Mouse (Mus musculus) hematopoietic stem cell, adult 5-6 weeks (primary cell): Measurements from ENCODE around the gene Gpr101. TPM values are rescaled to one million over a fixed set of nuclear protein-coding genes. Genes with fewer than 3 reads are reported as not detected.

Experiments
- ATAC-seq, 2 experiments: fragments of 125-278 bp in 1 of 2; replicated peaks in 1 of 2; 2 replicates each; pipeline ENCODE4 v1.8.0; 2016 to 2017; ENCODE audit warnings: inconsistent platforms in 2 of 2, mild to moderate bottlenecking in 2 of 2, moderate number of reproducible peaks in 2 of 2, low read depth in 1 of 2, moderate TSS enrichment in 1 of 2; ENCODE audit not compliant: low FRiP score in 2 of 2, poor library complexity in 2 of 2, severe bottlenecking in 2 of 2, insufficient read depth in 1 of 2, low TSS enrichment in 1 of 2
- total RNA-seq: library from RNA; stranded (forward); fragments of 172-1452, 232-1000 nt; gene quantifications from 2 replicates; pipeline ENCODE4 v1.2.3, GENCODE M21; 2017

The Gpr101 gene
- total RNA-seq: not detected in 2 replicates

DNA sequence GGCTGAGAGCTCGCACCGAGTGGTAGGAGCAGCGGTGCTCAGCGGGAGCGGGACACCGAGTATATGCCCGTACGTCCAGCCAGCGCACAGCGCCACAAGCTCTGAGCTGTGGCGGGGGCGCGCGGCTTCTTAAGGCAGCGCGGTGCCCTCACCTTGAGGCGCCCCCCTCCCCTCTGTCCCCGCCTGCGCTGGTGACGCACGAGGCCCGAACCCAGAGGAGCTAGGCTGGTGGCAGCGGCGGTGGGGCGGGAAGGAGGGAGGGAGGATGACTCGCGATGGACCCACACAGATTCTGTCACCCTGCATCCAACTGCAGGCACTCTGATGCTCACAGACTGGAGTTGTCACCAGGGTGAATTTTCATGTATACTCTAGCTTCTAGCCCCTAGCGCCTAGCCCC lies at the start of gene Gpr101:
Gene Gpr101 (minus strand): TSS at position 124 of the 400 bp plus-strand sequence.
- no peak for ATAC-seq

DNA sequence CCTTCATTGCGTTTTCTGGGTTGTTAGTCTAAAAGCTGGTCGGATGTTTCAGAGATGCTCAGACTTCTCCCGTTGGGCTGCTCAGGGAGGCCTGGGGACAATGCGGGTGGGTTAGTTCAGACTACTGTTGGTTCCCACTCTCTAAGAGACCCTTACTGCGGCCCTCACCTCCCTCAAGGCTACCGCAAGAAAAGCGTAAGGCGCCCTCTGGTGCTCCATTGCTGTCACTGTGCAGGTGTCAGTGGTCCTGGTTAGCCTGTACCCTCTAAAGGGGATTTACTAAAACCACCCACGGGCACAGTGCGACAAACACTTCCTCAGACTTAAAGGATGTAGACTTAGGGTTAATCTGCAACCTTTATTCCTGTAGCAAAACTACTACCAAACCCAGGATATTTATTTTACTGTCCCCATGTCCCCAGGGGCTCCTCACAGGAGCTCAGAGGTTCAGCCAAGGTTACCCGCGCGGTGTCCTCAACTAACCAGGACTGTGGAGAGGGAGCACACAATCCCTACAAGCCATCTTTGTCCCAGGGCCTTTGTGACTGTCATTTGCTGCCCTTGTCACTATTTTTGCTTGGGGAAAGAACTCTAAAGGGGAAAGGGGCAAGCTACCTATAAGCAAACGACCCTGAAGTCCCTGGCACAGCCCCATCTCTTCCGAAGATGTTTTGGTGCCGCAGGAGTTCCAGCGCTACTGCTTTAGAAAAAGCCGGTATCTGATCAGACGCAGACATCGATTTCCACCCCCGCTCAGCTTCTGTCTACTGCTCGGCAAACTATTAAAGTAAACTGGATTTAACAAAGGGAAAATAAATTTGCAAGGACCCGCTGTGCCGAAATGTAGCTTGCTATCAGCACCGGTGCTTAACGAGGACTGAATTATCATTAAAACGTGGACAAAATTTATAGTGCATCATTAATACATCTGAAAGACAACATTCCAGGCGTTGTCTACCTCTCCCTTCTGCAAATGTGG lies 17.8 kb upstream of the Gpr101 start:
- ATAC-seq: 0 out of 4 replicates have a peak, but pooled peaks of 1 of the 2 experiments have one; percentile 27

GRCm38 (mm10) chrX:57506247-57506646 lies 2.7 kb upstream of the Gpr101 start:
- ATAC-seq: no peak

Other genes starting within 250 kb of the Gpr101 start
- gene Arhgef6, start 165.0 kb downstream of the Gpr101 start, total RNA-seq: 145 and 178 TPM in 2 replicates
- 61.5 and 93.1 TPM in 2 replicates for gene Rbmx, start 110.7 kb downstream of the Gpr101 start, total RNA-seq
- not detected in 2 replicates for gene Gm364, start 94.6 kb downstream of the Gpr101 start, total RNA-seq